Mouse (Mus musculus) midbrain, embryonic 16.5 days (tissue): ENCODE data around the gene Zfp72. TPM values are rescaled to one million over a fixed set of nuclear protein-coding genes. Genes with fewer than 3 reads are reported as not detected.

Experiments used
- ATAC-seq: fragments of 200-750 bp; cut with Nextera tagmentation; 2 replicates; pipeline ENCODE4 v1.8.0; 2017; ENCODE audit warnings: moderate TSS enrichment
- H3K27ac ChIP-seq: fragments of 300-500 bp; sonication (generic); 2 replicates; pipeline ENCODE4 v1.5.1; 2014; ENCODE audit warnings: mild to moderate bottlenecking, low read length, mixed read lengths
- H3K27me3 ChIP-seq: fragments of 300-500 bp; sonication (generic); 2 replicates; pipeline ENCODE4 v1.6.1; 2014; ENCODE audit warnings: low read depth, low read length, mixed read lengths; ENCODE audit not compliant: control insufficient read depth, insufficient read depth
- H3K36me3 ChIP-seq: fragments of 300-500 bp; sonication (generic); 2 replicates; pipeline ENCODE4 v1.6.1; 2014; ENCODE audit warnings: mild to moderate bottlenecking, low read length, moderate library complexity, mixed read lengths; ENCODE audit not compliant: control insufficient read depth, insufficient read depth
- H3K4me1 ChIP-seq: fragments of 300-500 bp; sonication (generic); 2 replicates; pipeline ENCODE4 v1.6.1; 2014; ENCODE audit warnings: mild to moderate bottlenecking, low read length, mixed read lengths; ENCODE audit not compliant: control insufficient read depth, insufficient read depth
- H3K4me2 ChIP-seq: fragments of 300-500 bp; sonication (generic); 2 replicates; pipeline ENCODE4 v1.6.1; 2014; ENCODE audit warnings: mild to moderate bottlenecking, low read length, mixed read lengths
- H3K4me3 ChIP-seq: fragments of 300-500 bp; sonication (generic); 2 replicates; pipeline ENCODE4 v1.5.1; 2014; ENCODE audit warnings: low read depth, mild to moderate bottlenecking, low read length, moderate library complexity, mixed read lengths
- H3K9ac ChIP-seq: fragments of 300-500 bp; sonication (generic); 2 replicates; pipeline ENCODE4 v1.6.1; 2014; ENCODE audit warnings: low read depth, low read length, mixed read lengths
- H3K9me3 ChIP-seq: fragments of 300-500 bp; sonication (generic); replicated peaks from 2 replicates; pipeline ENCODE4 v1.6.1; 2014; ENCODE audit warnings: mild to moderate bottlenecking, low read length, mixed read lengths; ENCODE audit not compliant: control insufficient read depth, poor library complexity, severe bottlenecking
- WGBS: fragments of 180-500 bp; shearing (Covaris S2); extraction: QIAGEN DNeasy Blood & Tissue Kit; methylation state at CpG from one replicate; pipeline ENCODE4 v1.1.7; 2014; 5-methylcytosine and 5-hydroxymethylcytosine counted together
- polyA plus RNA-seq: library from polyadenylated mRNA; unstranded; fragments of >200 nt; fragmentation: Nextera tagmentation; extraction: Ambion mirVana; gene quantifications from 2 replicates; pipeline ENCODE4 v1.2.1, GENCODE M21; 2015

Gene Zfp72
- 10.9 and 11.7 TPM in 2 replicates for polyA plus RNA-seq

- H3K4me2 ChIP-seq: peak within 1 kb of the TSS; percentile 59
- WGBS: 1% methylated on average over 14 of the region's 14 CpGs
- H3K4me1 ChIP-seq: peaks cover 4% of the 10 kb centered on the region
- peak within 1 kb of the TSS; percentile 55 for H3K4me3 ChIP-seq
- no peaks in the 10 kb centered on the region for H3K9me3 ChIP-seq
- peak; percentile 95 for ATAC-seq
- H3K27me3 ChIP-seq: no peaks in the 10 kb centered on the region
- H3K36me3 ChIP-seq: no peaks in the 10 kb centered on the region
- peak within 1 kb of the TSS; percentile 70 for H3K9ac ChIP-seq
- H3K27ac ChIP-seq: peak within 1 kb of the TSS; percentile 43
These were observed at the start of gene Zfp72 for GRCm38 (mm10) chr13:74390371-74390990. Gene Zfp72 (minus strand): TSS chr13:74390836.

- 22% methylated on average over 19 of the region's 19 CpGs for WGBS
- Histone ChIP-seq H3K36me3 (peaks cover 24% of the 10 kb centered on the region), H3K9me3 (peaks cover 31% of the 10 kb centered on the region), H3K27ac (no peak overlapping the region), H3K27me3 (no peaks in the 10 kb centered on the region), H3K4me2 (no peak overlapping the region), H3K4me1 (no peaks in the 10 kb centered on the region), H3K9ac (no peak overlapping the region), H3K4me3 (no peak overlapping the region)
- ATAC-seq: no peak
These were observed 49.3 kb upstream of the Zfp72 start for GRCm38 (mm10) chr13:74439895-74440294.

- H3K27ac ChIP-seq: no peak within 1 kb of the TSS
- H3K9me3 ChIP-seq: no peaks in the 10 kb centered on the region
- ATAC-seq: no peak
- no peak within 1 kb of the TSS for H3K9ac ChIP-seq
- peak within 1 kb of the TSS; percentile 14 for H3K4me2 ChIP-seq
- 9% methylated on average over 11 of the region's 11 CpGs for WGBS
- no peak within 1 kb of the TSS for H3K4me3 ChIP-seq
- H3K36me3 ChIP-seq: no peaks in the 10 kb centered on the region
- H3K27me3 ChIP-seq: 0 out of 2 replicates have a peak, but pooled peaks cover 3% of the 10 kb centered on the region
- no peaks in the 10 kb centered on the region for H3K4me1 ChIP-seq
These were observed 8.7 kb upstream of the Zfp72 start, which contains the start of gene Ftl1-ps1 for GRCm38 (mm10) chr13:74399298-74399839. Gene Ftl1-ps1 (plus strand): TSS chr13:74399694.

- Histone ChIP-seq H3K27ac (no peak overlapping the region), H3K4me1 (peaks cover 4% of the 10 kb centered on the region), H3K4me2 (no peak overlapping the region), H3K9me3 (no peaks in the 10 kb centered on the region), H3K9ac (no peak overlapping the region), H3K4me3 (no peak overlapping the region), H3K36me3 (no peaks in the 10 kb centered on the region), H3K27me3 (no peaks in the 10 kb centered on the region)
- WGBS: 74% methylated on average over 2 of the region's 2 CpGs
- peak; percentile 40 for ATAC-seq
These were observed 520 bp upstream of the Zfp72 start for GRCm38 (mm10) chr13:74391156-74391555.

- peak; percentile 41; the same call in 1 of the 2 replicates for ATAC-seq
- 71% methylated on average over 6 of the region's 6 CpGs for WGBS
These were observed 906 bp downstream of the Zfp72 start for GRCm38 (mm10) chr13:74389730-74390129.

GRCm38 (mm10) chr13:74382289-74382688, 8.3 kb downstream of the Zfp72 start:
- ATAC-seq: no peak
- H3K4me3 ChIP-seq: no peak overlapping the region
- no peaks in the 10 kb centered on the region for H3K9me3 ChIP-seq
- H3K9ac ChIP-seq: no peak overlapping the region
- H3K4me2 ChIP-seq: no peak overlapping the region
- H3K27ac ChIP-seq: no peak overlapping the region
- WGBS: 61% methylated on average over 3 of the region's 3 CpGs
- no peaks in the 10 kb centered on the region for H3K27me3 ChIP-seq
- no peaks in the 10 kb centered on the region for H3K36me3 ChIP-seq
- no peaks in the 10 kb centered on the region for H3K4me1 ChIP-seq

More at GRCm38 (mm10) chr13:74389730-74390129, 906 bp downstream of the Zfp72 start:
- H3K9ac ChIP-seq: peak overlapping the region; percentile 70; the same call in 1 of the 2 replicates
- H3K4me2 ChIP-seq: peak overlapping the region; percentile 59
- H3K36me3 ChIP-seq: no peaks in the 10 kb centered on the region
- no peaks in the 10 kb centered on the region for H3K9me3 ChIP-seq
- peaks cover 4% of the 10 kb centered on the region for H3K4me1 ChIP-seq
- H3K27me3 ChIP-seq: no peaks in the 10 kb centered on the region
- peak overlapping the region; percentile 55 for H3K4me3 ChIP-seq
- no peak overlapping the region for H3K27ac ChIP-seq

- 73% methylated on average over 10 of the region's 10 CpGs for WGBS
- no peak for ATAC-seq
- Histone ChIP-seq H3K27ac (no peak overlapping the region), H3K4me1 (no peaks in the 10 kb centered on the region), H3K4me2 (no peak overlapping the region), H3K27me3 (no peaks in the 10 kb centered on the region), H3K36me3 (no peaks in the 10 kb centered on the region), H3K4me3 (no peak overlapping the region), H3K9me3 (no peaks in the 10 kb centered on the region), H3K9ac (no peak overlapping the region)
These were observed 8.9 kb downstream of the Zfp72 start for GRCm38 (mm10) chr13:74381533-74382276.

- H3K9ac ChIP-seq: no peak within 1 kb of the TSS
- no peak within 1 kb of the TSS for H3K4me3 ChIP-seq
- no peaks in the 10 kb centered on the region for H3K4me1 ChIP-seq
- H3K9me3 ChIP-seq: no peaks in the 10 kb centered on the region
- no peaks in the 10 kb centered on the region for H3K27me3 ChIP-seq
- WGBS: 88% methylated on average over 8 of the region's 8 CpGs
- no peak within 1 kb of the TSS for H3K27ac ChIP-seq
- H3K36me3 ChIP-seq: peaks cover 14% of the 10 kb centered on the region
- no peak within 1 kb of the TSS for H3K4me2 ChIP-seq
- ATAC-seq: no peak
These were observed 26.8 kb downstream of the Zfp72 start, which contains the start of gene Lrrc14b for GRCm38 (mm10) chr13:74363859-74364235. Gene Lrrc14b (minus strand): TSS chr13:74364005.
